Mouse (Mus musculus): ENCODE data around the gene Lnx2.
A peak's percentile ranks its signal among the peaks of the same experiment; 100 is the strongest.

The Lnx2 gene

GRCm38 (mm10) chr5:147076026-147076798 is at the start of gene Lnx2:
Gene Lnx2 (minus strand): TSS chr5:147076586.
- DNase-seq (ENCODE audit: low spot score): peak; percentile 99

GRCm38 (mm10) chr5:147125542-147126185 is 49.3 kb upstream of the Lnx2 start:
- no peak for DNase-seq (ENCODE audit: low spot score)

- no peak for DNase-seq (ENCODE audit: low spot score)
Measured at GRCm38 (mm10) chr5:147124794-147125193, 48.4 kb upstream of the Lnx2 start.

- DNase-seq (ENCODE audit: low spot score): no peak
Measured at GRCm38 (mm10) chr5:147121146-147121545, 44.8 kb upstream of the Lnx2 start.

DNA sequence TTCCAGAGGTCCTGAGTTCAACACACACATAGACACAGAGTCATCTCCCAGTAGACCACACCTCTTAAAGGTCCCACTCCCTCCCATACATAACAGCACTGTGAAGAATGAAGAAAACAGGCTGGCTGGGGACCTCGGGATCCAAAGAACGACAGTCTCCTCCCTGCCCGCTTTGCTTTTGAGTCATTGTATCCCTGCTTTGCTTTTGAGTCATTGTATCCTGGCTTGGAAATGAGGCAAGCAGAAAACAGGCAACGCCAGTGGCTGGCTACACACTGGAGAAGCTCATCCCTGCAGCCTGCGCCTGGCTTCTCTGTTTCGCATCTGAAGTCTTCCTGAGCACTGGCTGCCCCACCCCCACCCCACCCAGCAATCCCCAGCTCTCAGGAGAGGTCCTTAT is 40.6 kb upstream of the Lnx2 start:
- no peak for DNase-seq (ENCODE audit: low spot score)

- no peak for DNase-seq (ENCODE audit: low spot score)
Measured at GRCm38 (mm10) chr5:147115631-147116030, 39.2 kb upstream of the Lnx2 start.

- DNase-seq (ENCODE audit: low spot score): no peak
Measured at GRCm38 (mm10) chr5:147114738-147115137, 38.4 kb upstream of the Lnx2 start.

DNA sequence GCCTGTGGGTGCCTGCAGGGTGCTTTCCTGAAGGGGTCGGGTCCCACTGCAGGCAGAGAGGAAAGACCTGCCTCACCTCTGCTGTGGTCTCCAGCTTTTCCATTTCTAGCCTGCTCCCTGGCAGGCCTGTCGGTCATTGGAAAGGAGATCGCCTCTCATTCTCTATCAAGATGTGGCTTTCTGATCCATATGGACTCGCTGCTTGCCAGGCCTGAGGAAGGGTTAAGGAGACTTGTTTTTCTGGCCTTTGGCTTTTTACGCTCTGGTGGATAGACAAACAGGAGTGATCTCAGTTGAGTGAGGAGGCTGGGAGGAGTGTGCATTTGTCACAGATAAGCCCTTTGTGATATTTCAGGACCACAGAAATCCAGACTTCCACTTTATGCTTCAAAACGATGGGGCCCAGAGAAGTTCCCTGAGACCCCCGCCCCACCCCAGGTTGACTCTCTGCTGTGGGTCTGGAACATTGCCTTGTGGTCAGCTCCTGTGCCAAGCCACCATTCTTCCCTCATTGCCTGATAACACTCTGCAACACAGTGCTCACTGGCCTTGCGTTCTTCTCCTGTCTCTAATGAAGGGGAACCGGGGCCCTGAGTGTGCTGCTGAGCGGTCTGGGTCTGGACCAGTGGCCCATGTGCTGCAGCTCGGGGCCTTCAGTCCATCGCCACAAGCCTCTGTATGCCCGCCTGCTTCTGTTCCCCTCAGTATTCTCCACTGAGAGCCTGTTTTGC is 32.6 kb upstream of the Lnx2 start:
- no peak for DNase-seq (ENCODE audit: low spot score)

- no peak for DNase-seq (ENCODE audit: low spot score)
Measured at GRCm38 (mm10) chr5:147107276-147107675, 30.9 kb upstream of the Lnx2 start.

- DNase-seq (ENCODE audit: low spot score): no peak
Measured at GRCm38 (mm10) chr5:147102295-147102694, 25.9 kb upstream of the Lnx2 start.

- no peak for DNase-seq (ENCODE audit: low spot score)
Measured at GRCm38 (mm10) chr5:147100180-147100579, 23.8 kb upstream of the Lnx2 start.

- DNase-seq (ENCODE audit: low spot score): no peak
Measured at GRCm38 (mm10) chr5:147098667-147099066, 22.3 kb upstream of the Lnx2 start.

- DNase-seq (ENCODE audit: low spot score): no peak
Measured at GRCm38 (mm10) chr5:147096586-147096985, 20.2 kb upstream of the Lnx2 start.

DNA sequence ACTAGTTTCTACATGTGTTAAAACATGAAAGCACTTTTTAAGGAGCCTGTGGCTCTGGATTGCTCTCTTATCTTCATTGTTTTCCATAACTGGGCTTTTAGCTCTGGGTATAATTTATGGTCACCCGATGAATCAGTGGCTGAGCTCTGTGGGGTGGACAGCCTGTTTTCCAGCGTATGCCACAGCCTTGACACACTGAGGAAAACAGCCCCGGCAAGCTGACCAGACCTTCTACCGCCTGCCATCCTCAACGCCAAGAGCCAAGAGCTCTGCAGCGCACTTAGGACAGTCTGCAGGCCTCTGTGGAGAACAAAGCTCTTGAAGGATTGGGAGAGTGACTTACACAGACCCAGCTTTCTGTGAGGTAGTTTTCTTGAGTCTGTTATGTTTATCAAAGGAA is 17.9 kb upstream of the Lnx2 start:
- DNase-seq (ENCODE audit: low spot score): peak; percentile 82

- DNase-seq (ENCODE audit: low spot score): no peak
Measured at GRCm38 (mm10) chr5:147092448-147092847, 16.1 kb upstream of the Lnx2 start.

GRCm38 (mm10) chr5:147090256-147090963 is 14.0 kb upstream of the Lnx2 start:
- peak; percentile 32 for DNase-seq (ENCODE audit: low spot score)

DNA sequence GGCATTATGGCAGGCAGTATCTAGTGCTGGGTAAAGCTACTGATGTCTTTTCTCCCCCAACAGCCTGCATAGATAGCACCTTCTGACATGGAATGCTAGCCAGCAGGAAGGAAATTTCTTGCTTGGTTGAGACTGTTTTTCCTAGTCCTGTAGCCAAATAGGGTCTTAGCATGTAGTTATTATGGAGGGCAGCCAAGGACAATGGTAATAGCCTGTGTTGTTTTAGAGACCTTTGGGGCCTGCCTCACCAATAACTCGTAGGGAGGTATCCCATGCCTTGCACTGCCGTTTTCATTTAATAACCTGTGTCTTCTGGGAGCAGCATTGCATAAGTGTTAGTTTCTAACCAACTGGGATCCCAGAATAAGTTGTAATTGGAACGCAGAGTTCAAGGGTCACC is 13.4 kb upstream of the Lnx2 start:
- no peak for DNase-seq (ENCODE audit: low spot score)

- DNase-seq (ENCODE audit: low spot score): no peak
Measured at GRCm38 (mm10) chr5:147086816-147087215, 10.4 kb upstream of the Lnx2 start.

DNA sequence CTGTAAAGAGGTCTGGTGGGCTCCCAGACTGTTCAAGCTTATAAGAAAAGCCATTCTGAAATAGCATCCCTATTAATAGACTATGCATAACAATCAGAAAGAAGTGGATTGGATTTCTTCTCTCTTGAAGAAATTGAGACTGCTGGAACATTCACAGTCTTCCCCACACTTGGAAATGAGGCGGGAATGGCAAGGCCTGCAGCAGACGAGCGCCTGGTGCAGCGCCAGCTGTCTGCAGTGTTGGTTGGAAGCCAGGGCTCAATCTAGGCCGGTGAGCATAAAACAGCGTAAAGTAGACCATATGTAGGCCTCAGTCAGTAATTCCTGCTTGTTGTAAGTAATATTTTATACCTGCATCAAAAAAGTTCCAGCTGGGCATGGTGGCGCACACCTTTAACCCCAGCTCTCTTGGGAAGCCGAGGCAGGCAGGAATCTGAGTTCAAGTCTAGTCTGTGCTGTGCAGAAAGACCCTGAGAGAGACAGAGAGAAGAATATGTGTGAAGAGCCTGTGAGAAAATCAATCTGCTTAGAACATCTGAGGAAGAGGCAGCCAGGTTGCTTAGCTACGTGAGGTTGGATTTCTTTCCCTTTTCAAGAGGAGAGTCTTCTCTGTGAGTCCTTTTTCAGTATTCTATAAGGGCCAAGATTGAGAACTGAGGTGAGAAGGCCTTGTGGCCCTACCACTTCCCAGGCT is 9.0 kb upstream of the Lnx2 start:
- DNase-seq (ENCODE audit: low spot score): no peak

DNA sequence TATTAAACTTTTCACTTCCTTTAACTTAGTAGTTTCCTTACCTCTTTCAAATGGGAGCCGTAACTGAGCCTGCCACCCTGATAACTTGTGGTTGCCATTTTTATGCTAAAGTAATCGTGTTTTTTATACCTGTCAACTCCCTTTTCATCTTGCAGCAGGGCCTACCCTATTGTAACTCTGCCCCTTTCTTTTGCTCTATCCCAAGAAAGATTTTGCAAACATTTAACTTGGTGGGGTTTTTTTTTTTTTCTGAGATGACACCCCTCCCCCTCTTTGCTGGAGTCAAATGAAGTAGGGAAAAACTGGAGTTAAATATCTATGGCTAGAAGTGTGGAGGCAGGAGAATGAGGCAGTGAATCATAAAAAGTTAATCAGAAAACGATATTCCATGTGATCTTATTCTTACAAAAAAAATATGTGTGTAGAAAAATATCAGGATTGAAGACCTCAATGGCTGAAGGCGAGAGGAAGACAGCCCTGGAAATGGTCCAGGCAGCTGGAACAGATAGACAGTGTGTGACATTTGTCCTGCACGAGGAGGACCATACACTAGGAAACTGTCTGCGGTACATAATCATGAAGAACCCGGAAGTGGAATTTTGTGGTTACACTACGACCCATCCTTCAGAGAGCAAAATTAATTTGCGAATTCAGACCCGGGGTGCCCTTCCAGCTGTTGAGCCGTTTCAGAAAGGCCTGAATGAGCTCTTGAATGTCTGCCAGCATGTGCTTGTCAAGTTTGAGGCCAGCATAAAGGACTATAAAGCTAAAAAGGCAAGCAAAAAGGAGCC is 1.9 kb upstream of the Lnx2 start:
- no peak for DNase-seq (ENCODE audit: low spot score)
